Mouse (Mus musculus) spleen, adult 2 months (tissue): ENCODE results near the gene Dctn1. TPM values are rescaled to one million over a fixed set of nuclear protein-coding genes. Genes with fewer than 3 reads are reported as not detected.

ENCODE experiments used
- DNase-seq, 2 experiments: peaks; one replicate each; pipeline versions ENCODE4 v3.0.0 to v3.0.0-alpha.2; 2012 to 2021; ENCODE audit warnings: low spot score in 2 of 2, low read depth in 1 of 2
- H3K27ac ChIP-seq: fragments of 200-500 bp; 2 replicates; pipeline ENCODE4 v1.5.1; 2012; ENCODE audit warnings: low read length, inconsistent platforms; ENCODE audit not compliant: insufficient read depth
- H3K27me3 ChIP-seq: fragments of 200-500 bp; 2 replicates; pipeline ENCODE4 v1.6.1; 2012; ENCODE audit warnings: mild to moderate bottlenecking, moderate library complexity, low read length, inconsistent platforms; ENCODE audit not compliant: control insufficient read depth, insufficient read depth
- H3K36me3 ChIP-seq: fragments of 200-500 bp; 2 replicates; pipeline ENCODE4 v1.6.1; 2012; ENCODE audit warnings: mild to moderate bottlenecking, low read length, inconsistent platforms; ENCODE audit not compliant: control insufficient read depth, insufficient read depth
- H3K4me1 ChIP-seq: fragments of 200-500 bp; 2 replicates; pipeline ENCODE4 v1.6.1; 2011; ENCODE audit warnings: inconsistent platforms; ENCODE audit not compliant: control insufficient read depth, insufficient read depth, insufficient read length
- H3K4me3 ChIP-seq: fragments of 200-500 bp; 2 replicates; pipeline ENCODE4 v1.5.1; 2011; ENCODE audit warnings: mild to moderate bottlenecking, inconsistent platforms; ENCODE audit not compliant: insufficient read depth, insufficient read length; ENCODE audit errors: extremely low read depth
- CTCF ChIP-seq: fragments of 200-500 bp; IDR thresholded peaks from 2 replicates; pipeline ENCODE4 v1.5.1; 2011; ENCODE audit warnings: mild to moderate bottlenecking, inconsistent platforms; ENCODE audit not compliant: insufficient read depth, insufficient read length, insufficient replicate concordance; ENCODE audit errors: extremely low read depth
- POLR2A ChIP-seq: fragments of 200-500 bp; IDR thresholded peaks from 2 replicates; pipeline ENCODE4 v1.6.1; 2011; ENCODE audit warnings: low read depth, low read length, inconsistent platforms
- WGBS: fragments of 180-500 bp; shearing (Covaris S2); methylation state at CpG from one replicate; pipeline ENCODE4 v1.1.7; 2018; 5-methylcytosine and 5-hydroxymethylcytosine counted together
- polyA plus RNA-seq: library from polyadenylated mRNA; depleted of rRNA; stranded (reverse); fragments of >200 nt; gene quantifications from 2 replicates; pipeline ENCODE4 v1.2.3, GENCODE M21; 2012

Gene Dctn1
- polyA plus RNA-seq, 1 experiment = 69.0 TPM

- WGBS = 88% methylated on average over 5 of the region's 5 CpGs
Measured at GRCm38 (mm10) chr6:83169872-83170271, 4.2 kb downstream of the Dctn1 start.

GRCm38 (mm10) chr6:83171063-83171462, 5.3 kb downstream of the Dctn1 start:
- WGBS = 88% methylated on average over 5 of the region's 5 CpGs
- Histone ChIP-seq H3K36me3 (no peaks in the 10 kb centered on the region), H3K27me3 (no peaks in the 10 kb centered on the region), H3K4me3 (no peak overlapping the region), H3K4me1 (no peaks in the 10 kb centered on the region), H3K27ac (no peak overlapping the region)
- no peak for DNase-seq
- no peak for TF ChIP-seq CTCF
- no peak for TF ChIP-seq POLR2A

More at GRCm38 (mm10) chr6:83169872-83170271, 4.2 kb downstream of the Dctn1 start:
- Histone ChIP-seq H3K27ac (no peak overlapping the region), H3K27me3 (no peaks in the 10 kb centered on the region), H3K36me3 (no peaks in the 10 kb centered on the region), H3K4me1 (0 out of 2 replicates have a peak, but pooled peaks cover 3% of the 10 kb centered on the region), H3K4me3 (no peak overlapping the region)
- TF ChIP-seq CTCF (no peak), POLR2A (no peak)
- no peak for DNase-seq

- no peak overlapping the region for H3K4me3 ChIP-seq
- no peaks in the 10 kb centered on the region for H3K4me1 ChIP-seq
- 87% methylated on average over 9 of the region's 9 CpGs for WGBS
- no peaks in the 10 kb centered on the region for H3K36me3 ChIP-seq
- no peak for TF ChIP-seq POLR2A
- DNase-seq = no peak
- H3K27ac ChIP-seq = no peak overlapping the region
- no peaks in the 10 kb centered on the region for H3K27me3 ChIP-seq
Measured at GRCm38 (mm10) chr6:83172240-83172920, 6.7 kb downstream of the Dctn1 start.

GRCm38 (mm10) chr6:83175996-83176395, 10.3 kb downstream of the Dctn1 start:
- WGBS = 92% methylated on average over 8 of the region's 8 CpGs
- H3K4me1 ChIP-seq = no peaks in the 10 kb centered on the region
- TF ChIP-seq POLR2A (no peak), CTCF (no peak)
- no peak overlapping the region for H3K4me3 ChIP-seq
- H3K27me3 ChIP-seq = no peaks in the 10 kb centered on the region
- DNase-seq = no peak
- H3K27ac ChIP-seq = no peak overlapping the region
- H3K36me3 ChIP-seq = no peaks in the 10 kb centered on the region

GRCm38 (mm10) chr6:83179390-83180117, 13.8 kb downstream of the Dctn1 start:
- no peak for DNase-seq
- H3K4me3 ChIP-seq = no peak overlapping the region
- no peak overlapping the region for H3K27ac ChIP-seq
- no peaks in the 10 kb centered on the region for H3K27me3 ChIP-seq
- H3K4me1 ChIP-seq = no peaks in the 10 kb centered on the region
- WGBS = 81% methylated on average over 12 of the region's 12 CpGs
- peaks cover 3% of the 10 kb centered on the region; the same call in 1 of the 2 replicates for H3K36me3 ChIP-seq
- TF ChIP-seq POLR2A (no peak), CTCF (no peak)

- no peaks in the 10 kb centered on the region for H3K27me3 ChIP-seq
- H3K36me3 ChIP-seq = peaks cover 3% of the 10 kb centered on the region; the same call in 1 of the 2 replicates
- no peak overlapping the region for H3K4me3 ChIP-seq
- no peak for TF ChIP-seq CTCF
- no peak for TF ChIP-seq POLR2A
- DNase-seq = no peak
- no peaks in the 10 kb centered on the region for H3K4me1 ChIP-seq
- no peak overlapping the region for H3K27ac ChIP-seq
- 81% methylated on average over 6 of the region's 6 CpGs for WGBS
Measured at GRCm38 (mm10) chr6:83180605-83181004, 14.9 kb downstream of the Dctn1 start.

- H3K4me3 ChIP-seq = no peak overlapping the region
- H3K36me3 ChIP-seq = peaks cover 13% of the 10 kb centered on the region
- no peak for TF ChIP-seq CTCF
- no peak for TF ChIP-seq POLR2A
- H3K27ac ChIP-seq = no peak overlapping the region
- WGBS = 97% methylated on average over 3 of the region's 3 CpGs
- no peaks in the 10 kb centered on the region for H3K4me1 ChIP-seq
- no peaks in the 10 kb centered on the region for H3K27me3 ChIP-seq
- DNase-seq = no peak
Measured at GRCm38 (mm10) chr6:83184858-83185435, 19.2 kb downstream of the Dctn1 start.
